Mouse (Mus musculus): ENCODE data around the gene Cttnbp2nl. TPM values are rescaled to one million over a fixed set of nuclear protein-coding genes. Genes with fewer than 3 reads are reported as not detected.

The Cttnbp2nl gene
- total and polyA plus RNA-seq, 3 experiments = 0.08 to 0.49 TPM; not detected in 1

DNA sequence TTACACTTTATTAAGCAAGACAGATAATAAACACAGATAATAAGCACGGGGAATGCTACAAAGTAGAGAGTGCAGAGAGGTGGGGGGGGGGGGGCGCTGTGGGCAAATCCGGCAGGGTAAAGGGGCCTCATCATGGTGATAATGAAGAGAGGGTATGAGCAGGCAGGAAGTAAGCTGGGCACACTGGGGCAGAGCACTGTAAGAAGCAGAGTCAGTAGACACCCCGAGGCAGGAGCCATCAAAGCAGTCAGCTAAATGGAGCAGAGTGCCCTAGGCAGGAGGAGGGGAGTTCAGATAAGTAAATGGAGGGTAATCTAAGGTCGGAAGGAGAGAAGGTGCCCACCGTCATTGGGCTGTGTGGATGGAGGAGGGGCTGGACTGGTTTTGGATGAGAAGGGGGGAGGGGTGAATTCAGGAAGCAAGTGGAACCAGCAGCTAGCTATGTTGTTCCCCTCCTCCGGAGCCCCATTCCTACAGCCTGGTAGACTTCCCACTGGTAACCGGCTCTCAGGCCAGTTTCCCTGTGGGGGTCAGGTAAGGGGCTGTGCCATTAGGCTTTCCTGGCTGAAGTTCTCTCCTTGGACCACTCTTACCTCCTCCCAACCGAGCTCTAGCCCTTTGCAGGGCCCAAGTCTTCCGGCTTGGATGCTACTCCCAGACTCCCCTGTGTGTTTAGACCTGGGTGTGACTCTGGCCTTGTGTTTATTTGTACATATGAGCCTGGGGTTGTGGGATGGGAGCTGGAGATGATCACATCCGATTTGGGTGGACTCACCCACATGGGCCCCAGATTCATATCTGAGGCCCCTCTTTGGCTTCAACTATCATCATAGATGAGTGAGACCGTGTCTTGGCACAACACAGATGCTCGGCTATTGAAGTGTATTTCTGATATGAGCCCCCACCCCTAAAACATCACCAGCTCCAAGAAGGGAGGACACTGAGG is 89.3 kb downstream of the Cttnbp2nl start:
- H3K9ac ChIP-seq (ENCODE audit: control insufficient read depth, low read depth, low read length, poor library complexity, severe bottlenecking) = peak overlapping the region; percentile 17; the same call in 1 of the 2 replicates
- DNase-seq (ENCODE audit: low read depth, low spot score) = peak; percentile 26
- no peaks in the 10 kb centered on the region; a peak in 1 of 4 replicates for H3K36me3 ChIP-seq (ENCODE audit: control insufficient read depth in 1 of 2, insufficient read depth in 2 of 2, low read length in 2 of 2)
- TF ChIP-seq KAT2A (conservative IDR thresholded peaks at IDR 0.05; ENCODE audit: low read depth, low read length) (no peak), MYC (IDR thresholded peaks at IDR 0.05; ENCODE audit: low read depth, low read length) (no peak), NRF1 (IDR thresholded peaks at IDR 0.05; ENCODE audit: insufficient read depth, low read depth, low read length, poor library complexity, severe bottlenecking) (no peak), SIN3A (IDR thresholded peaks at IDR 0.05; ENCODE audit: low read length) (no peak), CHD2 (IDR thresholded peaks at IDR 0.05; ENCODE audit: low read length) (no peak), POLR2AphosphoS5 (IDR thresholded peaks at IDR 0.05; ENCODE audit: borderline replicate concordance, low read depth, low read length) (no peak), MXI1 (IDR thresholded peaks at IDR 0.05; ENCODE audit: low read depth, low read length) (no peak), TAL1 (IDR thresholded peaks at IDR 0.05; ENCODE audit: low read length) (no peak), E2F4 (IDR thresholded peaks at IDR 0.05; ENCODE audit: borderline replicate concordance, low read depth, low read length) (no peak)
- H3K27ac ChIP-seq (ENCODE audit: control insufficient read depth, low read depth, low read length) = no peak overlapping the region
- H3K4me1 ChIP-seq (ENCODE audit: control insufficient read depth in 1 of 2, insufficient read depth in 2 of 2, low read length in 2 of 2) = no peaks in the 10 kb centered on the region; a peak in 1 of 4 replicates
- H3K4me3 ChIP-seq (ENCODE audit: control insufficient read depth in 1 of 2, insufficient read depth in 1 of 2, low read depth in 2 of 2, low read length in 2 of 2) = peak overlapping the region; percentile 3 to 15; a peak in 2 of 4 replicates
- no peaks in the 10 kb centered on the region for H3K9me3 ChIP-seq (replicated peaks; ENCODE audit: insufficient read depth, low read length)
- no peaks in the 10 kb centered on the region for H3K27me3 ChIP-seq (ENCODE audit: control insufficient read depth in 1 of 2, insufficient read depth in 2 of 2, low read length in 2 of 2)
- no peaks in the 10 kb centered on the region for H3K79me2 ChIP-seq (ENCODE audit: control insufficient read depth, insufficient read depth, low read length, poor library complexity)

DNA sequence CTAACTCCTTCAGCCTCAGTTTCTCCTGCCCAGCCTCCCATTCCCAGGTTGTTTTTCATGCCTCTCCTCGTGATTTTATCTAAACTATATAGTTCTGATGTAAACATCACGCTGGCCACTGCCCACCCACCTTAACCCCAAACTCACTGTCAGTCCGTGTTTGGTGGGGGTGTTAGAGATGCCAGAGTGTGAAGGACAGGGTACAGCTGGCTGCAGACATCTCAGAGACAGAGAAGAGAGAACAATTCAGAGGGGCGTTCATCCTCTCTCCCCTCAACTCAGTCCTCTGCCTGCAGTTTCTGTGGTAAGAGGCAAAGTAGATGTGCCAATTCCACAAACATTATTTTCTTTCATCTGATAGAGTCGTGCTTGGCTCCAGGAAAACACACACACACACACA is 90.1 kb downstream of the Cttnbp2nl start:
- H3K27ac ChIP-seq (ENCODE audit: control insufficient read depth, low read depth, low read length) = no peak overlapping the region
- H3K4me3 ChIP-seq (ENCODE audit: control insufficient read depth in 1 of 2, insufficient read depth in 1 of 2, low read depth in 2 of 2, low read length in 2 of 2) = no peak overlapping the region
- H3K9ac ChIP-seq (ENCODE audit: control insufficient read depth, low read depth, low read length, poor library complexity, severe bottlenecking) = no peak overlapping the region
- H3K36me3 ChIP-seq (ENCODE audit: control insufficient read depth in 1 of 2, insufficient read depth in 2 of 2, low read length in 2 of 2) = no peaks in the 10 kb centered on the region; a peak in 1 of 4 replicates
- TF ChIP-seq GATA1 (IDR thresholded peaks at IDR 0.05; ENCODE audit: low read depth, low read length) (no peak), USF1 (IDR thresholded peaks at IDR 0.05; ENCODE audit: low read depth, low read length) (no peak), GABPA (IDR thresholded peaks at IDR 0.05; ENCODE audit: low read depth, low read length) (no peak), TCF12 (IDR thresholded peaks at IDR 0.05; ENCODE audit: low read depth, low read length) (no peak)
- no peaks in the 10 kb centered on the region for H3K27me3 ChIP-seq (ENCODE audit: control insufficient read depth in 1 of 2, insufficient read depth in 2 of 2, low read length in 2 of 2)
- no peaks in the 10 kb centered on the region for H3K79me2 ChIP-seq (ENCODE audit: control insufficient read depth, insufficient read depth, low read length, poor library complexity)
- no peaks in the 10 kb centered on the region; a peak in 1 of 4 replicates for H3K4me1 ChIP-seq (ENCODE audit: control insufficient read depth in 1 of 2, insufficient read depth in 2 of 2, low read length in 2 of 2)
- no peak for DNase-seq (ENCODE audit: low read depth, low spot score)
- no peaks in the 10 kb centered on the region for H3K9me3 ChIP-seq (replicated peaks; ENCODE audit: insufficient read depth, low read length)
